Mouse (Mus musculus) thymus, postnatal 25 days (tissue): ENCODE data around the gene Rarb.

Experiments
- DNase-seq: peaks from one replicate; pipeline ENCODE4 v3.0.0; 2022

Gene Rarb

GRCm38 (mm10) chr14:16733595-16734298 lies 85.2 kb downstream of the Rarb start:
- DNase-seq = no peak

- DNase-seq = no peak
Observed at GRCm38 (mm10) chr14:16732054-16732453, 86.9 kb downstream of the Rarb start.

GRCm38 (mm10) chr14:16728175-16728838 lies 90.6 kb downstream of the Rarb start:
- DNase-seq = no peak

GRCm38 (mm10) chr14:16723991-16724390 lies 95.0 kb downstream of the Rarb start:
- no peak for DNase-seq

- DNase-seq = no peak
Observed at GRCm38 (mm10) chr14:16717821-16718220, 101.1 kb downstream of the Rarb start.

GRCm38 (mm10) chr14:16714344-16714955 lies 104.5 kb downstream of the Rarb start:
- DNase-seq = no peak

- DNase-seq = no peak
Observed at GRCm38 (mm10) chr14:16713773-16714172, 105.2 kb downstream of the Rarb start.

GRCm38 (mm10) chr14:16699228-16699627 lies 119.7 kb downstream of the Rarb start:
- DNase-seq = no peak

- DNase-seq = no peak
Observed at GRCm38 (mm10) chr14:16695453-16696120, 123.4 kb downstream of the Rarb start.

- no peak for DNase-seq
Observed at GRCm38 (mm10) chr14:16678335-16678734, 140.6 kb downstream of the Rarb start.

- no peak for DNase-seq
Observed at GRCm38 (mm10) chr14:16677081-16677480, 141.9 kb downstream of the Rarb start.

- no peak for DNase-seq
Observed at GRCm38 (mm10) chr14:16670571-16670970, 148.4 kb downstream of the Rarb start.

- DNase-seq = no peak
Observed at GRCm38 (mm10) chr14:16639153-16639943, 179.6 kb downstream of the Rarb start.

GRCm38 (mm10) chr14:16613975-16614374 lies 205.0 kb downstream of the Rarb start:
- no peak for DNase-seq

GRCm38 (mm10) chr14:16605480-16605879 lies 213.5 kb downstream of the Rarb start:
- DNase-seq = no peak

GRCm38 (mm10) chr14:16604469-16605064 lies 214.4 kb downstream of the Rarb start:
- no peak for DNase-seq

- no peak for DNase-seq
Observed at GRCm38 (mm10) chr14:16603040-16603590, 215.8 kb downstream of the Rarb start.

GRCm38 (mm10) chr14:16599224-16599623 lies 219.7 kb downstream of the Rarb start:
- no peak for DNase-seq

GRCm38 (mm10) chr14:16598074-16598501 lies 220.9 kb downstream of the Rarb start:
- DNase-seq = no peak

- no peak for DNase-seq
Observed at GRCm38 (mm10) chr14:16589139-16589538, 229.8 kb downstream of the Rarb start.

GRCm38 (mm10) chr14:16578100-16578499 lies 240.9 kb downstream of the Rarb start:
- no peak for DNase-seq

- DNase-seq = no peak
Observed at GRCm38 (mm10) chr14:16577049-16577448, 241.9 kb downstream of the Rarb start.
